Mouse (Mus musculus) bone marrow, adult 2 months (tissue): ENCODE data around the gene Scd4.

ENCODE experiments used
- CTCF ChIP-seq: fragments of 200-500 bp; IDR thresholded peaks from 2 replicates; pipeline ENCODE4 v1.5.1; 2011; ENCODE audit warnings: low read length, control low read depth; ENCODE audit not compliant: control insufficient read depth, insufficient read depth
- POLR2A ChIP-seq: fragments of 200-500 bp; IDR thresholded peaks from 2 replicates; pipeline ENCODE4 v1.6.1; 2011; ENCODE audit warnings: low read depth, mild to moderate bottlenecking, control low read depth, low read length, borderline replicate concordance; ENCODE audit not compliant: control insufficient read depth

GRCm38 (mm10) chr19:44284723-44285122 is 48.2 kb upstream of the Scd4 start:
- TF ChIP-seq POLR2A, result no peak
- no peak for TF ChIP-seq CTCF
